Mouse (Mus musculus): ENCODE data around the gene Etl4.

DNA sequence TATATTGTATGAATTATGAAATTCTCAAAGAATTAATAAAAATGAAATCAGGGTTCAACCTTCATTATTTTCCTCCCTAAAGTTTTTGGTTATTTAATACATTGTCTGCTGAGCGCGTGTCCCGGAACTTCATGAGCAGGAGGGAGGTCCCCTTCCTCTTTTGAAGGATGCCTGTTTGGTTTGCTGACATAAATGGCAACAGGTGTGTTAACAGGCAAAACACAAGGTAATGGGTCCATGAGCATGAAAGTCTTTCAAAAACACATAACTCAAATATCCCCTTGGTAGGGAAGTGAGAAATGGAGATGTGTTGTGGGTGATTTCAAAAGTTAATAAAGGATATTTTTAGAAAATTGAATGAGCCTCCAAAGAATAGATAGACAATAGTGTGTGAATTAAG is 687.0 kb downstream of the Etl4 start:
- TF ChIP-seq CTCF (IDR thresholded peaks at IDR 0.05; ENCODE audit: low read depth) (no peak), EP300 (IDR thresholded peaks at IDR 0.05; ENCODE audit: low read depth) (no peak)

All from heart, postnatal 0 days (tissue).